Mouse (Mus musculus): ENCODE measurements around the gene Pdcd1lg2.

- TF ChIP-seq CTCF (IDR thresholded peaks at IDR 0.05; ENCODE audit: insufficient read depth, low read length) (no peak), POLR2A (IDR thresholded peaks at IDR 0.05; ENCODE audit: borderline replicate concordance, extremely low read depth, low read depth, low read length) (no peak)
These were observed 34.3 kb upstream of the Pdcd1lg2 start for GRCm38 (mm10) chr19:29376382-29376781.

Measured in lung, adult 2 months (tissue).